Mouse (Mus musculus) c-Kit-negative CD71-positive TER-119-positive erythroid progenitor cells, embryonic 14.5 days (primary cell): Measurements from ENCODE around the gene Carns1.

ENCODE experiments used
- DNase-seq: peaks from one replicate; pipeline ENCODE4 v3.0.0-alpha.2; 2013; ENCODE audit warnings: low read depth, low spot score

The Carns1 gene

GRCm38 (mm10) chr19:4202149-4202548 lies 26.9 kb upstream of the Carns1 start:
- no peak for DNase-seq

GRCm38 (mm10) chr19:4201291-4201909 lies 26.1 kb upstream of the Carns1 start, which contains the start of gene Rad9a:
Rad9a (minus strand) TSS chr19:4201662.
- peak; percentile 97 for DNase-seq

DNA sequence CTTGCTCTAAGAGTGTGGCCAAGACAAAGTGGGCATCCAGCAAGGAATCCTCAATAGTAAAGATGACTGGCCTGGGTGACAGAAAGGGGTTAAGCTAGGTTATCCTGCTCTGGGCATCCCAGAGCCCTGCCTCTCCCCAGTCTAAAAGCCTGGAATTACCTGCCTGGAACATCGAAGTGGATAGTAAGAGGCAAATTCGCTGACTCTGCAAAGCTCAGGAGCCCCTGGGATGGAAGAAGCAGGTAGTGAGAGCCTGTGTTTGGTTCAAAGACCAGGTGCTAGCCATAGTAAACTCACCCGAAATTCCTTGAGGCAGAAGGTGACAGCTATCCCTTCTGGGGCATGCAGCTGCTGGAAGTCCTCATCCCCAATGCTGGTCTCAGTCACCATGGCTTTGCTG lies 21.9 kb upstream of the Carns1 start:
- no peak for DNase-seq

DNA sequence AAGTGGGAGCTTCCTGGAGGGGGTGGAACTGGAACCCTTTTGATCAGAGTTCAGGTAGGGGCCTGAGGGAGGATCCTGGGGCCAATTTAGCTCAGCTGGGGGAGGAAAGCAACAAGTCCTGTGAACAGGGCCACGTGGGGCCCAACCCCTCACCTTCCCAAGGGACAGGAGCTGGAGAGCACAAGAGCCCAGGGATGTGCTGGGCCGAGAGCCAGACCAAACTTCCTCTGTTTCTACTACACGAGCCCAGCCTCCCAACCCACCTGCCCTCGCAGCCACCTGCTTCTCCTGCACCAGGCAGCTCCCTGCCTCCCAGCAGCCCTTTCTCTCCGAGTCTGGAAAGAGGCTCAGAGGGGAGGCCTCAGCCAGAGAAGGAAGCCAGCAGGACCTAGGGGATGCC lies 21.3 kb upstream of the Carns1 start:
- no peak for DNase-seq

- no peak for DNase-seq
Observed at GRCm38 (mm10) chr19:4196048-4196447, 20.8 kb upstream of the Carns1 start.

- no peak for DNase-seq
Observed at GRCm38 (mm10) chr19:4194776-4195650, 19.7 kb upstream of the Carns1 start.

DNA sequence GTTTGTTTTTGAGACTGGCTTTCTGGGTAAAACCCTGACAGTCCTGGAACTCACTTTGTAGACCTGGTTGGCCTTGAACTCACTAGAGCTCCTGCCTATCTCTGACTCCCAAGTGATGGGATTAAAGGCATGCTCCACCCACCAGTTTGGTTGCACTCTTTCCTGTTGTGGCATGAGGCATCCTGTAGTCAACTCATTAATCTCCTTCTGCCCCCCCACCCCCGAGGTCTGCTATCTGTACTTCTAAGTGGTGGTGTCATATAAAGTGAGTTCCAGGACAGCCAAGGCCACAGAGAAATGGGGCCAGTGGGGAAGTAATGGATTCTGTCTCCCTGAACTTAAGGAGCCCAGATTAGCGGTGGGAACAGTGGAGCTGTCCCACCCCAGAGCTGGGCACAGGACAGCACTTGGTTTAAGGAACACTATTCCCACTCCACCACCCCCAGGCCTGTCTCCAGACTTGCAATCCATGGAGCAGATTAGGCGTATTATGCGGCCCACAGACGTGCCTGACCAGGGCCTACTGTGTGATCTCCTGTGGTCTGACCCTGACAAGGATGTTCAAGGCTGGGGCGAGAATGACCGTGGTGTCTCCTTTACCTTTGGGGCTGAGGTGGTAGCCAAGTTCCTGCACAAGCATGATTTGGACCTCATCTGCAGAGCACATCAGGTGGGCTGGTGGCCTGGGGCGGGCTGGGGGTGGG lies 18.9 kb upstream of the Carns1 start:
- DNase-seq, result no peak

GRCm38 (mm10) chr19:4193129-4193528 lies 17.9 kb upstream of the Carns1 start:
- DNase-seq, result no peak

DNA sequence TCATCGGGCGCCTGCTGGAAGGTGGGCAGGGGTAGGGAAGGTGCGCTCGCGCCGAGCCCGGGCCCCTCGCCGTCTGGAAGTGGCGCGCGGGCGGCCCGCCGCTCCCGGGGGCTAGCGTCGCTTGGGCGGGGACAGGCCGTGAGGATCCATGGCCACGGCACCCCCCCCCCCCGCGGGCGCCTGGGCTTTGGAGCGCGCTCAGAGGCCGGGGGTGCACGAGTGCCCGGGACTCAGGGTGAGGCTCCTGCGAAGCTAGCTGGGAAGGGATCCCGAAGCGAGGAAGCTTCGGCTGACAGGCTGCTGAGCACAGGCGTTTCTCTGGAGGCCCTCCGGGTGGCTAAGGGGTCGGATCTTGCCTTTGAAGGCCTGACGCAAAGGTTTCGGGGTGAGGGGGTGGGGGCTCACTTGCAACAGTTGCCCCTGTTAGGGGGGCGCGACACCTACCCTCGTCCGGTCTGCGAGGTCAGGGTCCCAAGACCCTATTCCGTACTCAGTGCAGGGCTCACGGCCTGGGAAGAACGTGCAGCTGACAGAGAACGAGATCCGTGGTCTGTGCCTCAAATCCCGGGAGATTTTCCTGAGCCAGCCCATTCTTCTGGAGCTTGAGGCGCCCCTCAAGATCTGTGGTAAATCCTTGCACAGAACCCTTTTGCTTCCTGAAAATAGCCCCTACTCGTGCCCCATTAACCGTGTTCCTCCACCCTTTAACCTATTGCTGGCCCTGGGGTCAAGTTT lies 17.1 kb upstream of the Carns1 start:
- no peak for DNase-seq

- DNase-seq, result peak; percentile 90
Observed at GRCm38 (mm10) chr19:4191528-4192250, 16.4 kb upstream of the Carns1 start, which contains the start of gene Ppp1ca. Ppp1ca (plus strand) TSS chr19:4192065.

GRCm38 (mm10) chr19:4190831-4191334 lies 15.6 kb upstream of the Carns1 start, which contains the start of gene Tbc1d10c:
Tbc1d10c (minus strand) TSS chr19:4191284.
- no peak for DNase-seq

GRCm38 (mm10) chr19:4189051-4189620 lies 13.9 kb upstream of the Carns1 start:
- no peak for DNase-seq

DNA sequence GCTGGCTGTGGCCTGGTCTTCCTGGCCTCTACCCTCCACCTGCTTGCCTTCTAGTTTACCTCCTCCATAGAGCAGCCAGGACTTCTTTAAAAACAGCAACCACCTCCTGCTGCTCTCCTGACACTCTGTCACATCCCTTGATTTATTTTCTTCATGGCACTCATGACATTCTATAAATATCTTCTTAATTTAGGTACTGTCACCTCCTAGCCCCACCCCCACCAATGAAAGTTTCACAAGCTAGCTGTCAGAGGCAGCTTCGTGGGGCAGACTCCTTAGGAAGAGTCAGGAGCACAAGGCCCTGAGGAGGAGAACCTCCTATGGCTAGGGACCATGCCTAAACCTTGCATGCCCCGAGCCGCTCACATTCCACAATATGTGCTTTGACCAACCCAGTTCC lies 12.0 kb upstream of the Carns1 start:
- no peak for DNase-seq

GRCm38 (mm10) chr19:4184976-4185975 lies 10.0 kb upstream of the Carns1 start:
- no peak for DNase-seq

- DNase-seq, result no peak
Observed at GRCm38 (mm10) chr19:4183689-4184088, 8.4 kb upstream of the Carns1 start.

- DNase-seq, result no peak
Observed at GRCm38 (mm10) chr19:4181892-4182291, 6.6 kb upstream of the Carns1 start.

- DNase-seq, result no peak
Observed at GRCm38 (mm10) chr19:4180411-4180810, 5.1 kb upstream of the Carns1 start.

DNA sequence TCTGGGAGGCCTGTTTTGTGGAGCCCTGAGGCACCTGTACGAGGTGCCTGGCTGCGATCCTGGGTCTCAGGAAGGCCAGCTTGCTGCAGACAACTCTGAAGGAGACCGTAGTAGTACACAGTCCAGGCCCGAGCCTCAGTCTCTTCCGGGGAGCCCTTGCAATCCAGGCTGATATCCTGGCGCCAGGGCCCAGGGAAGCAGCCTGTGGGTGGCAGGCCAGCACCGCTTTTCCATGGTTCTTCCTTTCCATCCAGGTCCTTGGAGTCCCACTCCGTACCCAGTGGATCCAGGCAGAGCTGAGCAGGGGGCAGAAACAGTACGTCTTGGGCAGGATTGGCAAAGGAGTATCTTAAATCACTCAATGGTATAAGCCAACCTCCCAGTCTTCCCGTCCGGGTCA lies 2.4 kb downstream of the Carns1 start:
- DNase-seq, result no peak
